Mouse (Mus musculus) CH12.LX (cell line): ENCODE results near the gene Pom121l2. TPM values are rescaled to one million over a fixed set of nuclear protein-coding genes. Genes with fewer than 3 reads are reported as not detected.

ENCODE experiments used
- DNase-seq: peaks from one replicate; pipeline ENCODE4 v3.0.0-alpha.2; 2013; ENCODE audit errors: extremely low read depth
- H3K27ac ChIP-seq: 2 replicates; pipeline ENCODE4 v1.5.1; 2012; ENCODE audit warnings: low read depth, mild to moderate bottlenecking, control low read depth, moderate library complexity; ENCODE audit not compliant: insufficient read depth
- H3K27me3 ChIP-seq: replicated peaks from 2 replicates; pipeline ENCODE3; 2012; ENCODE audit warnings: inconsistent platforms
- H3K36me3 ChIP-seq, 2 experiments: replicated peaks in 1 of 2; 2 replicates each; pipeline versions ENCODE3 to v1.6.1; 2012; ENCODE audit warnings: inconsistent platforms in 1 of 2, low read length in 1 of 2, mild to moderate bottlenecking in 1 of 2, mixed read lengths in 1 of 2, moderate library complexity in 1 of 2; ENCODE audit not compliant: control insufficient read depth in 1 of 2, insufficient read depth in 1 of 2
- H3K4me1 ChIP-seq, 2 experiments: 2 replicates each; pipeline ENCODE4 v1.6.1; 2012; ENCODE audit warnings: inconsistent platforms in 1 of 2, moderate library complexity in 1 of 2; ENCODE audit not compliant: insufficient read depth in 2 of 2, control insufficient read depth in 1 of 2
- H3K4me2 ChIP-seq: 2 replicates; pipeline ENCODE4 v1.6.1; 2012; ENCODE audit warnings: low read depth, mild to moderate bottlenecking, control low read depth; ENCODE audit not compliant: poor library complexity, insufficient read depth, severe bottlenecking
- H3K4me3 ChIP-seq, 3 experiments: fragments of 150-350 bp in 1 of 3; sonication (generic) in 1 of 3; replicated peaks in 1 of 3; 2 replicates each; pipeline versions ENCODE3 to v1.5.1; 2011 to 2012; ENCODE audit warnings: low read depth in 2 of 3, low read length in 2 of 3, mild to moderate bottlenecking in 2 of 3, moderate library complexity in 2 of 3, control low read depth in 1 of 3, improper control_type of control experiment in 1 of 3, inconsistent platforms in 1 of 3, mixed read lengths in 1 of 3; ENCODE audit not compliant: poor library complexity in 1 of 3
- H3K79me2 ChIP-seq: replicated peaks from 2 replicates; pipeline ENCODE4 v1.6.1; 2012; ENCODE audit warnings: mild to moderate bottlenecking, moderate library complexity; ENCODE audit not compliant: control insufficient read depth, poor library complexity, insufficient read depth, severe bottlenecking; ENCODE audit errors: extremely low read depth
- H3K9ac ChIP-seq: 2 replicates; pipeline ENCODE4 v1.6.1; 2012; ENCODE audit warnings: low read depth, mild to moderate bottlenecking, control low read depth, moderate library complexity; ENCODE audit not compliant: insufficient read depth
- H3K9me3 ChIP-seq: replicated peaks from 2 replicates; pipeline ENCODE3; 2012; ENCODE audit warnings: low read length, inconsistent platforms, mixed read lengths
- BHLHE40 ChIP-seq: IDR thresholded peaks from 2 replicates; pipeline ENCODE4 v1.6.1; 2011; ENCODE audit warnings: mild to moderate bottlenecking, low read depth, low read length, improper control_type of control experiment
- CHD1 ChIP-seq: IDR thresholded peaks from 2 replicates; pipeline ENCODE4 v1.6.1; 2012; ENCODE audit warnings: low read depth, low read length, improper control_type of control experiment, inconsistent platforms
- ETS1 ChIP-seq: conservative IDR thresholded peaks from 2 replicates; pipeline ENCODE4 v1.6.1; 2012; ENCODE audit warnings: low read depth, mild to moderate bottlenecking, inconsistent platforms, low read length, improper control_type of control experiment, moderate library complexity
- GABPA ChIP-seq: IDR thresholded peaks from 2 replicates; pipeline ENCODE4 v1.6.1; 2012; ENCODE audit warnings: low read depth, low read length, improper control_type of control experiment, inconsistent platforms; ENCODE audit not compliant: insufficient replicate concordance
- HCFC1 ChIP-seq: IDR thresholded peaks from 2 replicates; pipeline ENCODE4 v1.6.1; 2012; ENCODE audit warnings: low read depth, mild to moderate bottlenecking, inconsistent platforms, low read length, improper control_type of control experiment
- IRF4 ChIP-seq: IDR thresholded peaks from 2 replicates; pipeline ENCODE4 v1.6.1; 2014; ENCODE audit warnings: low read depth, mild to moderate bottlenecking, inconsistent platforms, low read length, improper control_type of control experiment
- MAFK ChIP-seq: IDR thresholded peaks from 2 replicates; pipeline ENCODE4 v1.6.1; 2011; ENCODE audit warnings: low read length, improper control_type of control experiment; ENCODE audit not compliant: insufficient replicate concordance
- MAX ChIP-seq: IDR thresholded peaks from 2 replicates; pipeline ENCODE4 v1.6.1; 2011; ENCODE audit warnings: low read length, improper control_type of control experiment
- MAZ ChIP-seq: IDR thresholded peaks from 2 replicates; pipeline ENCODE4 v1.6.1; 2012; ENCODE audit warnings: low read depth, mild to moderate bottlenecking, inconsistent platforms, low read length, improper control_type of control experiment, moderate library complexity
- PAX5 ChIP-seq: IDR thresholded peaks from 2 replicates; pipeline ENCODE4 v1.6.1; 2012; ENCODE audit warnings: low read length, inconsistent platforms, mixed read lengths
- POLR2A ChIP-seq: IDR thresholded peaks from 2 replicates; pipeline ENCODE4 v1.6.1; 2011; ENCODE audit warnings: low read depth, mild to moderate bottlenecking, improper control_type of control experiment, low read length
- RCOR1 ChIP-seq: conservative IDR thresholded peaks from 2 replicates; pipeline ENCODE4 v1.6.1; 2012; ENCODE audit warnings: low read depth, mild to moderate bottlenecking, inconsistent platforms, low read length, improper control_type of control experiment
- USF1 ChIP-seq: IDR thresholded peaks from 2 replicates; pipeline ENCODE4 v1.6.1; 2014; ENCODE audit warnings: low read depth, mild to moderate bottlenecking, inconsistent platforms, low read length, improper control_type of control experiment
- ZMIZ1 ChIP-seq: IDR thresholded peaks from 2 replicates; pipeline ENCODE4 v1.6.1; 2012; ENCODE audit warnings: low read depth, mild to moderate bottlenecking, inconsistent platforms, low read length, improper control_type of control experiment
- ZNF384 ChIP-seq: IDR thresholded peaks from 2 replicates; pipeline ENCODE4 v1.6.1; 2012; ENCODE audit warnings: low read depth, low read length, improper control_type of control experiment, inconsistent platforms
- dilution Hi-C: fragments of 300-500 bp; cut with MboI; formaldehyde crosslinking; loops from 2 replicates; pipeline ENCODE4 v1.14.3; 2020; ENCODE audit warnings: low sequenced_read_pairs; ENCODE audit not compliant: extremely low pct_unique_long_range_greater_than_20kb, extremely low pct_ligation_motif_present
- in situ Hi-C: fragments of 300-500 bp; cut with MboI; formaldehyde crosslinking; loops from 3 replicates; pipeline ENCODE4 v1.14.3; 2019; ENCODE audit warnings: low sequenced_read_pairs, low pct_ligation_motif_present, low pct_unique_long_range_greater_than_20kb, mixed read lengths
- polyA plus RNA-seq: library from polyadenylated mRNA; unstranded; fragments of >175 nt; gene quantifications from 2 replicates; pipeline ENCODE4 v1.2.1, GENCODE M21; 2012; ENCODE audit warnings: low read depth; ENCODE audit not compliant: insufficient read length
- total RNA-seq, 2 experiments: library from RNA; depleted of rRNA; stranded (reverse); fragments of 300-350 nt in 1 of 2; fragments of >200 nt in 1 of 2; gene quantifications; 2 replicates each; pipeline ENCODE4 v1.2.3; 2012 to 2014

The Pom121l2 gene
- total and polyA plus RNA-seq, 3 experiments, result not detected

GRCm38 (mm10) chr13:22013716-22014115, 32.7 kb downstream of the Pom121l2 start:
- Histone ChIP-seq H3K4me2 (peak overlapping the region; percentile 71), H3K27me3 (peaks cover 63% of the 10 kb centered on the region)

GRCm38 (mm10) chr13:22014411-22014845, 33.4 kb downstream of the Pom121l2 start:
- in situ Hi-C loops (loop anchor here (25.0 kb wide), 1 partner anchor 602 kb away; the partner anchor contains the start of gene Zkscan3), dilution Hi-C loops (no loop called here)
- peak overlapping the region; percentile 31 for H3K4me2 ChIP-seq
- no peak overlapping the region for H3K9ac ChIP-seq
- no peaks in the 10 kb centered on the region for H3K9me3 ChIP-seq
- peaks cover 58% of the 10 kb centered on the region for H3K27me3 ChIP-seq
- H3K27ac ChIP-seq, result no peak overlapping the region
- no peaks in the 10 kb centered on the region for H3K79me2 ChIP-seq
- peak overlapping the region in 1 of 3 experiments; percentile 7 for H3K4me3 ChIP-seq
- H3K36me3 ChIP-seq, result no peaks in the 10 kb centered on the region
- TF ChIP-seq ETS1 (no peak), ZNF384 (no peak), IRF4 (no peak), BHLHE40 (no peak), GABPA (no peak), ZMIZ1 (no peak), POLR2A (no peak), MAZ (no peak), MAX (0 out of 2 replicates have a peak, but pooled peaks have one; percentile 14)
- H3K4me1 ChIP-seq, result peaks cover 0 to 12% of the 10 kb centered on the region in 2 experiments; a peak in 2 of 4 replicates
- DNase-seq, result no peak

More at GRCm38 (mm10) chr13:22013716-22014115, 32.7 kb downstream of the Pom121l2 start:
- peak overlapping the region in 1 of 3 experiments; percentile 23 for H3K4me3 ChIP-seq
- H3K4me1 ChIP-seq, result peaks cover 0 to 14% of the 10 kb centered on the region in 2 experiments; a peak in 2 of 4 replicates
- no peaks in the 10 kb centered on the region for H3K36me3 ChIP-seq
- no peaks in the 10 kb centered on the region for H3K9me3 ChIP-seq
- DNase-seq, result no peak
- H3K27ac ChIP-seq, result no peak overlapping the region
- H3K79me2 ChIP-seq, result no peaks in the 10 kb centered on the region
- dilution Hi-C loops, result no loop called here
- TF ChIP-seq RCOR1 (no peak), HCFC1 (no peak), CHD1 (no peak), BHLHE40 (no peak), MAFK (no peak), ZNF384 (no peak), USF1 (no peak), PAX5 (no peak)
- TF ChIP-seq, all 38 proteins: peak for 0
- 0 out of 2 replicates have a peak overlapping the region, but pooled peaks have one; percentile 19 for H3K9ac ChIP-seq
- in situ Hi-C loops, result loop anchor here (25.0 kb wide), 1 partner anchor 601 kb away; the partner anchor contains the start of gene Zkscan3
